Mouse (Mus musculus) C2C12 (cell line): ENCODE measurements around the gene Vav1.

Experiments used
- CEBPB ChIP-seq: IDR thresholded peaks from one replicate; pipeline ENCODE4 v1.6.1; 2011; ENCODE audit warnings: low read depth, mild to moderate bottlenecking, control low read depth, moderate library complexity
- CTCF ChIP-seq: IDR thresholded peaks from one replicate; pipeline ENCODE4 v1.5.1; 2011; ENCODE audit not compliant: control insufficient read depth, insufficient read depth, insufficient read length
- FOSL1 ChIP-seq: IDR thresholded peaks from one replicate; pipeline ENCODE4 v1.8.0; 2011; ENCODE audit warnings: mild to moderate bottlenecking, low read length; ENCODE audit not compliant: poor library complexity, insufficient read depth, severe bottlenecking
- MAX ChIP-seq: IDR thresholded peaks from one replicate; pipeline ENCODE4 v1.6.1; 2011; ENCODE audit warnings: mild to moderate bottlenecking, control low read depth
- MYOD1 ChIP-seq: IDR thresholded peaks from one replicate; pipeline ENCODE4 v1.6.1; 2011; ENCODE audit warnings: low read depth; ENCODE audit not compliant: control insufficient read depth, insufficient read length
- MYOG ChIP-seq: IDR thresholded peaks from one replicate; pipeline ENCODE4 v1.6.1; 2011; ENCODE audit not compliant: control insufficient read depth, insufficient read length; ENCODE audit errors: extremely low read depth
- USF1 ChIP-seq: IDR thresholded peaks from one replicate; pipeline ENCODE4 v1.6.1; 2011; ENCODE audit warnings: low read depth, mild to moderate bottlenecking, control low read depth, moderate library complexity

GRCm38 (mm10) chr17:57330993-57331392 lies 52.1 kb downstream of the Vav1 start:
- TF ChIP-seq CEBPB = no peak
- TF ChIP-seq CTCF = no peak
- TF ChIP-seq MAX = no peak
- TF ChIP-seq USF1 = no peak
- TF ChIP-seq MYOG = no peak
- TF ChIP-seq MYOD1 = no peak
- no peak for TF ChIP-seq FOSL1
